Mouse (Mus musculus) urinary bladder, adult 18-20 months (tissue): ENCODE data around the gene Zfp451.
A peak's percentile ranks its signal among the peaks of the same experiment; 100 is the strongest.
"Not testable (repeated sequence)": the region's sequence is repeated elsewhere in the genome, so short reads cannot be mapped to it uniquely, and the experiment has no call there.

ENCODE experiments used
- DNase-seq, 2 experiments: peaks; one replicate each; pipeline ENCODE4 v3.0.0; 2022; ENCODE audit warnings: low spot score in 2 of 2, mixed read lengths in 2 of 2

Zfp451 gene

DNA sequence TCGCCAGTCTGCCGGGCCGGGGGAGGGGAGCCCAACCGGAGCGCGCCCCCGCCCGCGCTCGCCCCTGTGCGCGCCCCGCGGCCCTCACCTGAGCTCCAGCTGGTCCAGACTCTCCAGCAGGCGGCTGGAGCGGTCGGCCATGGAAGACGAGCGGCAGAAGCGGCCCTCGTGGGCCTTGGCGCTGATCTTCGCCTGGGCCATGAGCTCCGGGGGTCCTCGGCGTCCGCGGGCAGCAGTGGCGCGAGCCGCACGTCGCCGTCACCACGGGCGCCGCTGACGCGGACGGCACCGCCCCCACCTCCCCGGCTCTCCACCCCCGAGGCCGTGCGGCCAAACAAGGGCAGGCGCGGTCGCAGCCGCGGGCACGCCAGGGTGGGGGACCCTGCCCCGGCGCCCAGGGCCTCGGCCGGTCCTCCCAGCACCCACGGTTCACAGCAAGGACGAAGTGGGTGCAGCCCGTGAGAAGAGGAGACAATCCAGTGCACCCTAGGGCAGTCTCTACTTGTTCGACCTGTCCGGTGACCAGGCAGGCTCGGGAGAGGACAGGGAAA is 56.8 kb downstream of the Zfp451 start, which contains the start of gene Bag2:
Gene Bag2, minus strand, starts transcription at position 305 of the 551 bp plus-strand sequence.
- peak; percentile 53 to 80 for DNase-seq

DNA sequence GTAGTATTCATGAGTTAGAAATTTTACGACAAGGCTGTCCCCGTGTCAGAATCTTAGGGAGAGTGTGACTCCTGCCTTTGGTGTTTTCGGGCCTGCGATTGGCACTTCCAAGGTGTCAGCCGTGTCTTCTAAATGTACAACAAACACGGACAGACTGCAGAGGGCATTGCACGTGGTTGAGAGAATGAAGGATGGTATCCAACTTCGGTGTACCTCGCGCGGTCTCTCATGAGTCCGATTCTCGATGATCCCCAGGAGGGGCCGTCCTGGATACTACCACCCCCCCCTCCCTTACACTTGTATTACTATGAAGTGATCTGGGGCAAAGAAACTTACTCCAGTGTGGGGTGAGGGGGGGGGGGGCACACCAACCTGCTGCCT is 57.4 kb downstream of the Zfp451 start:
- no peak for DNase-seq

DNA sequence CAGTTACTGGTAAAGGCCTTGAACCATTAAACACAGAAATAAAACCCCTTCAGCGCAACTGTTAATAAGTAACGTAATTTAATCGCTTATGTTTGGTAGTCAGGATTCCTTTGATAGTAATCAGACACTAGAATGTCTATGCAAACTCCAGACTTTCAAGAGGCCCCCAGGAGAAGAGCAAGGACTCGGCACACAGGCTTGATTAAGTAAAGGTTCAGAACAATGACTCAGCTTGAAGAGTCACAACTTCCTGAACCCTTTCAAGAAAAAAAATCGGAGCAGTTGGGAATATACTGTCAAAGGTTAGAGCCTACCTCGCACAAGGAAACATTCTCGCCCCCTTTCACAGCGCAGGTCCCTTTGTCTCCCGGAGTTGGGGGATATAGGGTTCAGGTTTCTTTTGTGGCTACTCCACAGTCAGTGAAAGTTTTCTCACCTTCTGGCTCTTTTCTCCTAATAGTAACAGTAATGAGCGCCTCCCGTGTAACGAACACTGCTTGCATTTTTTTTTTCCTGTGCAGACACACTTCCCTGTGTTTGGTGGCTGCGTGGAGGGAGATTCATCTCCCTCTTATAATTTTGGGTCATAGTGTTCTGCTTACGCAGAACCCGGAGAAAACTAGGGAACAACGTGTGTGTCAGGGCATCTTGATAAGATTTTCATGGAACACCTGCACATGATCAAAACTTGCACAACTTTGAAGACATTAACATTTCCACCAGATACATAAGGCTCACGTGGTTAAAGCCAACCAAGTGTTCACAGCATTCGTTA is 58.0 kb downstream of the Zfp451 start:
- no peak for DNase-seq

DNA sequence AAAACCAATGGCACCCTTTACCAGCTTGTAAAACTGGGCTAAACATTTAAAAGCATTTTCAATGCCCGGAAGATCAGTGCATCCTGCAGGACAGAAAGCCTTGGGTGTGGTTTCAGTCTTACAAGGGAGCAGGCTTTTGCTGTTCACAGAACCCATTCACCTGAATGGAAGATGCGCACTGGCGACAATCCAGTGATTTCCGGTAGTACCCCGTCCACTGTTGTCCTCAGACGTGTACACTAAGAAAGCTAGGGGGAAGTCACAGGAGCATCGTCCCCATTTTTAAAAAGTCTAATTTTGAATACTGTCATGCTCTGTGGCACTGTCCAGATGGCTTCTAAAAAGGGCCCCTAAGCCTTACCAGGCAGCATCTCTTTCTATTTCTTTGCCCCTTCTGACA is 58.6 kb downstream of the Zfp451 start:
- DNase-seq, result no peak

DNA sequence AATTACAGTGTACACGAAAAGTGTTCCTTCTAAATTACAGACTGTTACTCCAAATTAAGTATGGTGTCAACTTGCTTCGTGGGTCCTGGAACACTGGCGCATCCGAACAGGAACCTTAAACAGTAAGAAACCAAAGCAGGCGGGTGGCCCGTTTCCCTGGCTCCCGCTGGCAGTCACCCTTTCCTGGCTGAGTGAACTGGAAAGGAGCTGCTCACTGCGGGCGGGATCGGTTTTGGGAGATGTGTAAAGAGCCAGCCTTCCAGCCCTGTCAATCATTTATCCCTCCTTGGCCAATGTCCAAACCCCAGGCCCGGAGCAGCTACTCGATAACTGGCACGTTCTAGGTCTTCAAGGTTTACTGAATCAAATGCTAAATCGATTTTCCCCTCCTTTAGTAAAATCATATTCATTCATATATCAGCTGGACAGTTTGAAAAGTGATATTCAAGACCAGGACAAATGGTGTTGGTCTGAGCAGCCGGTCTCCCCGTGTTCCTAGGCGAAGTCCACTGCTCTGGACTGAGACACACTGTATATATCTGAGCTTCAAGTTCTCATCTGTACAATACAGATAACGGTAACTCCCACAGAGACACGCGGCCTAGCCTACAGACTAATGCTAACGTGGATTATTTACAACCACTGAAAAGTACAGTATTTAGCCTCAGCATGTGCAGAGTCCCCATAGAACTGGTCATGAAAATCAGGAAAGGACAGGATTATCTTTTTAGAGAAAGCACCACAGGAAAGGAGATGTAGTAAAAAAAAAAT is 59.2 kb downstream of the Zfp451 start:
- no peak for DNase-seq

DNA sequence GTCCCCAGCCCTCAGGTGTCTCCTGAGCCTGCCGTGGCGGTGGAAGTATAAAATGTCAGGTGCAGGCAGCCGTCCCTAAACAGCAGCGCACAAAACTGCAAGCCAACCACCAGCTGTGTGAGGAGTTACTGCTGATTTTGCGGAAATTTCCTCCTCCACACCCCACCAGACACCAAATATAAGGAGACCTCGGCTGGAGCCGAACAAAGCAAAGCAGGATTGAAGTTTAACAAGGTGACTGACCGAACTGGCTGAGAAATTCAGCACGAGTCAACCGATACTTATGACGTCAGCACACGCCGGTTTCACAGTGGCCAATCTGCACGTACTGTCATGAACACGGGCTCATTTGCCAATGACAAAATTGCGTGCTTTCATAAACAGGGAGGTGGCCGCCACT is 60.3 kb downstream of the Zfp451 start:
- no peak for DNase-seq

DNA sequence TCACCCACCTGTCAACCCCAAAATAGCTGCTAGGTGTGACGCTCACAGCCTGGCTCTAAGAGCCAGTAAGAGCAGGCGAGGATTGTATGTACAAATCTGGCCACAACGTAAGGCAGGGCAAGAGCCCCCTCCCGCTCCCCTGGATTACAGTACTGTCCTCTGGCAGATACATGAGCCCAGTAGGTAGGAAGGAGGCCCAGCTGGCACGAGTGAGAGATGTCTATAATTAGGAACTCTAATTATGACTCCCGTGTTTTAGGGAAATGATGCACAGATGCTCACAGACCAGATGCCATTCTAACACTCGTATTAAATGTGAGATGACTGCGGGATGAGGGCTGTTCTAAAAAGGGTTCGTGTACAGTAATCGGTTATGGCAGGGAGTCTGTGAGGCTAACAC is 63.1 kb downstream of the Zfp451 start:
- no peak for DNase-seq

DNA sequence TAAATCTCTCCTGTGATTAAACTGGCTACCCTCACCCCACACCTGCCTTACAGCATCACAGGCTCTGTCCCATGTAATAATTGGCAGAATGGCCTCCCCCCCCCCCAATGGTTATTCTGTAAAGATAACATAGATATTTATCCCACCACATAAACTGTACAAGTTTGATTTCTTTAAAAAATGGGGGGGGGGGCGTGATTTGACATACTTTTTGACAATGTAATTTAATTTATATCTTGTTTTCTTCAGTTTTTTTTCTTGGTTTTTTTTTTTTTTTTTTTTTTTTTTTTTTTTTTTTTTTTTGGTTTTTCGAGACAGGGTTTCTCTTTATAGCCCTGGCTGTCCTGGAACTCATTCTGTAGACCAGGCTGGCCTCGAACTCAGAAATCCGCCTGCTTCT is 64.7 kb downstream of the Zfp451 start:
- not testable (repeated sequence) for DNase-seq

DNA sequence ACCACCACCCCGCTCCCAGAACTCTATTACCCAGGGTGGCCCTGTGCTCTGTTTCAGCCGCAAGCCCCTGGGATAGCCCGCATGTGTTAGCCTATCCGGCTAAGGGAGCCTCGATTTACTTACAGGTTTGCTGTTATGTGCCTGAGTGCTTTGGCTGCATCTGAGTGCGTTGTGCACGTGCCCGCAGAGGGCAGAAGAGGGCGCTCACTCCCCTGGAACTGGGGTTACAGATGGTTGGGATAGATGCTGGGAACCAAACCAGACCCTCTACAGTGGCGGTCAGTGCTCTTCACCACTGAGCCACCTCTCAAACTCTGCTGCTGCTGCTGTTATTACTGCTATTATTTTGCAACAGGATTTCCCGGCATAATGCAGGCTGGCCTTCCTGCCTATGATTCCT is 65.3 kb downstream of the Zfp451 start:
- no peak for DNase-seq

DNA sequence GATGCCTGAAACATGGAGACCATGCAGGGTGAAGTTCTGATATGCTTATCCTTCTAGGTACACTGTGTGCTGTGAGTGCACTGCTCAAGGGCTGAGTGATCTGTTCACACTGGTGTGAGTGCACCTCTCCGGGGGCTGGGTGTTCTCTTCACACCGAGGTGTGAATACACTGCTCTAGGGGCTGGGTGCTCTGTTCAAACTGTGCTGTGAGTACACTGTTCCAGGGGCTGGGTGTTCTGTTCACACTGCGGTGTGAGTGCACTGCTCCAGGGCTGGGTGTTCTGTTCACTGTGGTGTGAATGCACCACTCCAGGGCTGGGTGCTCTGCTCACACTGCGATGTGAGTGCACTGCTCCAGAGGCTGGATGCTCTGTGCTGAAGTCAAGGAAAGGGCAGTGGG is 68.5 kb downstream of the Zfp451 start:
- DNase-seq, result no peak

DNA sequence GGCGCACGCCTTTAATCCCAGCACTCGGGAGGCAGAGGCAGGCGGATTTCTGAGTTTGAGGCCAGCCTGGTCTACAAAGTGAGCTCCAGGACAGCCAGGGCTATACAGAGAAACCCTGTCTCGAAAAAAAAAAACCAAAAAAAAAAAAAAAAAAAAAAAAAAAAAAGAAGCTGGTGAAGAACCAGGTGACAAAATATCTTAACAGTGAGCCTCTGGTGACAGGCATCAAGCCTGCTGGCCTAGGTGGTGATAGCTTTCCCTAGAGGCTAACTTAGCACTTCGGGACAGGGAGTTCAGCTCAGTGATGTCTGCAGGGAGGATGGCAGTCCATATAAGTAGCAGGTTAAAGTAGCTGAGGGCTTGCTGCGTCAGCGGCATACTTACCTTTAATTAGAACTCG is 69.6 kb downstream of the Zfp451 start:
- not testable (repeated sequence) for DNase-seq

DNA sequence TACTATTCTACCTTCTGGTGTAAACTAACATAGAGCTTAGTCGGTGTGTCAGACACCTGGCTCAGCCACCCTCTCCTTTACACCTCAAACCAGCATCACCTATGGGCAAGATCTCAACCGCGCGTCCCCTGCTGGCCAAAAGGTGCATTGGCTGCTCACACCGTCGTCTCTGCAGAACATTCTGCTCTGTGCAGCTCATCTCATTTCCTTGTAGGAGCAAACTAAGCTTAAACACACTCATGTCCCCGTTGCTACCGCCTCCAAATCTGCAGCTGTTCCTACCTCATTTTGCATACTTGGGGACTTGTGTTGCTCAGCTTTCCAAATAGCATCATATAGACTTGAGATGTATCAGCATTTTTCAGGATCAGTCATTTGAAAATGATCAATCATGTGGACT is 71.5 kb downstream of the Zfp451 start:
- DNase-seq, result no peak

DNA sequence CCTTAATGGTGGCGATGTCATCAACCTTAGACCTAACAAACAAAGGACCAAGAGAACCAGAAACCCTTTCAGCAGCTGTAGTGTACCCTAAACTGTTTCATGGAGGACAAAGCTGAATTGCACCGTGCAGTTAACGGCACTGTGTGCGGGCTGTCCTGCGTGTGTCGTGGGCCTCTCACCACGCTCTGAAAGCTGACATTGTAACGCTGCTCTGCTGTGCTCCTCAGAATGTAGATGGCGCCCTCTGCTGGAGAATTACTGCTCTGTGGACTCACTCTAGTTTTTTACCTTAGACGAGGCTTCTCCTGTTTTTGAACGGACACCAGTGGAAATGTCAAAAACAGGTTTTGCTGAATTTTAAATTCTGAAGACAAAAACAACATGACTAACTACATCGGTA is 75.1 kb downstream of the Zfp451 start:
- peak; percentile 52 to 61 for DNase-seq

DNA sequence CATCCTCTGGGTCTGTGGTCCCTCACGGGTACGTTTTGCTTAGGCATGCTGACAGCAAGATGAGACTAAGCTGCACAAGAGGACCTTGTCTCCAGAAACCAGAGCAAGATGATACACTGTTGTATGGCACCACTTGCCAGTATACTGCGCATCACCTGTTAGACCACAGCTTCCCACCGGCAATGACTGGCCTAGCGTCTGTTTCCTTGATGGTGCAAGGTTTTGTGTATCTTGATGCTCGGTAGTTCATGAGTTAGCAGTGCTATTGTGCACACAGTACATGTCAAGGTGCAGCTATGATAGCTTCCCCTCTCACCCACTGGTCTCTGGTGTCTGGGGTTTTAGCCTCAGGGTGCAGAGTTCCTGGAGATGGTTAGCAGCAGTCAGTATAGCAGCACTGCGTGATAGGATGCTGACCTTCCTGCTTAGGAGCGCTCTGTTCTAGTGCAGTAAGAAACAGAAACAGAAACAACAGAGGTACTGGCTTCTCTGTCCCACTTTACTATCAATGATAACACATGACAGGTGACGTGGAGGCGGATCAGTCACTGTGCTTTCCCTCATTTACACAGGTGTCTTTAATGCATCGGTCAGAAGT is 75.6 kb downstream of the Zfp451 start:
- no peak for DNase-seq

DNA sequence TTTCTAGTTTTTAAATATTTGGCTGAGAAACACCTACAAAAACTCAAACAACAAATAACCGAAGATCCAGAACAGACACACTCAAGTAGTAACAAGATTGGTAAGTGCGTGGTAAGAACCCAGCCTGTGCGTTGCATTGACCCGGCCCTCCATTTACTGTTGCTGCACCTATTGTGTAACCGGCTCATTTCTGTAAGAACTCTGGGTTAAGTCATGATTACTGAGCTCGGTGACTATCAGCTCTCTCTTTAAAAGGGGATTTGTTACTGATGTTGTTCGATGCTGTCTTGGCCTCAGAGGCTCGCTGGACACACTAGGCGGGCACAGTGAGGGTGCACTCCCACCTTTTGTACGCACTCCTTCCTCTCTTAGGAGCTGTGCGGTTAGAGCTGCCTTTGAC is 76.1 kb downstream of the Zfp451 start:
- no peak for DNase-seq

DNA sequence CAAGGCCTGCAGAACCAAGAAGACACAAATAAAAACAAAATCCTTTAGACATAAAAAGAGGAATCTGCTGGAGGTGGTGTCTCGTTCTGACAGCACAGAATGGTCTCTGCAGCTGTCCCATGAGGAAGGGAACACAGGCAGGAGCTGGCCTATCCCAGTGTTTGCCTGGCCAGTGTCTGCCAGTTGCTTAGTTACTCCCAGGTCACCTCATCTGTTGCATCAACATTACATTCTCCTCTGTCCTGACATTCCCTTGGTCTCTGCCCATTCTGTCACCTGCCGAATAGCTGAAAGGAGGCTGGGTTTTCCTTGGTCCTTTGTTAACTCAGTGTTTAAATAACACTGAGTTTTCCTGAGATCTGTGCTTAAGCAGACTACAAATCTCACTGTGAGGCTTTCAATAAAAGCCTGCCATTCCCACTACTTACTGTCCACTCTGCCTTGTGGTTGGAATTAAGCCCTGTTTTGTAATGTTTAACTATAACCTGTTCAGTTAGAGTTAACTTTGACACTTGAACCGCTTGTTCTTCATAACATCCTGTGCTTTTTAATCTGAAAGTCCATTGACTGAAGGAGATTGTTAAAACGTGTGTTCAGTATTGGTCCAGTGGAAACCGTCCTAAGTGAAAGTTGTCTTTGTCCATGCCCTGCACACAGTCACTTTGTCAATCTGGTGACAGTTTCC is 80.3 kb downstream of the Zfp451 start:
- no peak for DNase-seq

DNA sequence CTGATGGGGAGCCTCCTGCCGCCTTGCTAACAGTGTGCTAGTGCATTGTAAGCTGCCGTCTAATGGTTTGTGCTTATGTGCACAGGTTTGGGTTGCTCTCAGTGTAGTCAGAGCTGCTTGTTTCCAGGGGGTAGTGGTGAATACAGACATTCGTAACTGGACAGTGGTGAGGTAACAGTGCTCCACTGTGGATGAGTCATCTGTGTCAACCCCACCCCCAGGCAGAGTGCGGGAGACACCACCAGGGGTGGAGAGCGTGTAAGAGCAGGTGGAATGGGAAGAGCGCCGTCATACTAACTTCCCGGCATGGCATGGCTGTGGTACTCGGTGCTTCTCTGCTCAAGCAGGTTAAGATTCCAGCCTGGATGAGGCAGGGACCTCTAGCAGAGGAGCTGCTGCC is 81.4 kb downstream of the Zfp451 start:
- DNase-seq, result no peak

DNA sequence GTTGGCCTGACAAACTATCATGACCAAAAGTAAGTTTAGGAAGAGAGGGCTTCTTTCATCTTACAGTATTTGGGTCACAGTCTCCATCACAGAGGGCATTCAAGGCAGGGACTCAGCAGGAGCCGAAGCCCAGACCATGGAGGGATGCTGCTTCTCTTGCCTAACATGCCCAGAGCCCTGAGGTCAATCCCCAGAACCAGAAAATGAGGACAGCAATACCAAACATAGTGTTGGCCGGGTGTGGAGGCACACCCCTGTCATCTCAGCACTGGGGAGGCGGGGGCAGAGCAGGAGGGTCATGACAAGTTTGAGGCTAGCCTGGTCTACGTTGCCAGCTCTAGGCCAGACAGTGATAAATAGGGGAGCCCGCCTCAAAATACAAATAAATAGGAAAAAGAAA is 89.3 kb downstream of the Zfp451 start:
- DNase-seq, result no peak

DNA sequence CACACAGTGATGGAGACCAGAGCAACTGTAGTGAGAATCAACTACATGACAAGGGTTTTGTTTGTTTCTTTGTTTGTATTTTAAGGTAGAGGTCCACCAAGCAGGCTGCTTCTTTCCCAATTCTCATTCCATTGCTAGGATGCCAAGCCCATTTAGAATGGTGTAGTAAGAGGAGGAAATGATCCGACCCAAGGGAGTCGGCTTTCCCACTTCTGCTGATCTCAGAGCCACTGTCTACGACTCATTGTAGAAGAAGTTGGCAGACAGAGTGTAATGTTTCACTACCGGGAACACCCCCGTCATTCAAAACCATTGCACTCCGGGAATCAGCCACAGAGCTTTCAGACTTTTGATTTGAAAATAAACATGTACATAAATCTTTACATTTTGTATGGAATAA is 89.9 kb downstream of the Zfp451 start:
- DNase-seq, result no peak

DNA sequence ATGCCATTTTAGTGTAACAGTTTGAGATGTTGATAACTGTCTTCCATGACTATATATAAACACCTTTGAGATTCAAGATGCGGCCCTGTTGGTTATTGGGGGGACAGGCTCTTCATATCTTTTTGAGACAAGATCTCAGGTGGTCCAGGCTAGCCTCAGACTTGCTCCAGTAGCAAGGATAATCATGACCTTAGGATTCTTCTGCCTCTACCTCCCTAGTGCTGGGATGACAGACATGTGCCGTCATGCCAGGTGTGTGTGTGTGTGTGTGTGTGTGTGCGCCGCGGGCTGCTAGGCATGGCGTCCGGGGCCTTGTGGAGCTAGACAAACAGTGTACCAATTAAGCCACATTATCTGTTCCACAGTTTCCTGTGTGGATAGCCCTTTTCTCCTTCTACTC is 93.4 kb downstream of the Zfp451 start:
- DNase-seq, result no peak

DNA sequence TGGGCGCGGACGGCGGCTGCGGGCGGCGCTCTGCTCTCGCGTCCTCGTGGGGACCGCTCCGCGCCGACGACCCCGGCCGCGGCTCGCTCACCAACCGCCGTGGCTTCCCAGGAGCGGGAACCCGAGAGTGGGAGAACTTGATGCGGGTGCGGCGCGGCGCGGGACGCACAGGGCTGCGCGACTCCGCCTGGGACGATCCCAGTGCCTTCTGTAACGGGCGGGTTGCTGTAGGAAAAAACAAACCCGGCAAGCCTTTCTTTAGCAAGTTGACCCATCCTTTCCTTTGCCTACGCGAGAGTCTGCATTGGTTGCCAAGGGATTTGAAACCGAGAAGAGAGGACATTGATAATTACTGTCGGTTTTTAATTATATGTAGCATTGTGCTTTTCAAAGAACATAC is 94.2 kb downstream of the Zfp451 start:
- DNase-seq, result no peak

DNA sequence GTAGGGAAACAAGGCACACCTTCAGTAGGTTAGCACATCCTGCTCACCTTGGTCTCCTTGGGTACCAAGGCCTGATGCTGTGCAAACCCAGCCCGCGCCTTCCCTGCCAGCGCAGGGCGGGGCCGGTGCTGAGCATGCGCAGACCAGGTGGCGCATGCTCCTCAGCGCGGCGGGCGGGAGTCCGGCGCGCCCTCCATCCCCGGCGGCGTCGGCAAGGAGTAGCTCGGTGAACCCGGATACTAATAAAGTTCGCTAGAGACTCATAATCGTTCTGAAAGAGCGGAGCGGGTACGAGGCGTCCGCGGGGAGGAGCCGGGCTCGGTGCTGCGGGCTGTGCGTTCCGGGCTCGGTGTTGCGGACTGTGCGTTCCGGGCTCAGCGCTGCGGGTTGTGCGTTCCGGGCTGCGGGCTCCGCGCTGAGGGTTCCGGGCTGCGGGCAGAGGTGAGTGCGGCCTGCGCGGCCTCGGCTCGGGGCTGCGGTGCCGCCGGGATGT is 94.6 kb downstream of the Zfp451 start, which contains the start of gene Rab23:
Gene Rab23, plus strand, starts transcription at position 155 of the 493 bp plus-strand sequence.
- peak; percentile 72 to 82 for DNase-seq
